Mouse (Mus musculus): ENCODE results near the gene Taar2.

Taar2 gene

DNA sequence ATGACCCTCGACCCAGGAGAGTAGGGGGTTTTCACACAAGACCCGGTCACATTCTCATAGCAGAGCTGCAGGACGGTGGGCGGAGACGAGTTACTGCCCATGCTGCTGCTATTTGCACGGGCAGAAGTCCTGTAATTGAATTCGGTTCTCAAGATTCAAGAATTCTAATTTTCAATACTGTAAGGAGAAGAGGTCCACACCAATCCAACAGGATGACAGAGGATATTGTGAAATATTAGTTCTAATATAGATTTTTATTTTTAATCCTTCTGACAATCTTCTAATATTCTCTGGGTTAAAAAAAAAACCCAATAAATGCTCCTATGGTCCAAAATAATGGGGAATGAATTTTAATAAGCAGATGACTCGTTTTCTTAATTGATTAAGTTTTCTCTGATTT is 47.2 kb downstream of the Taar2 start, which contains the start of gene Taar6:
Taar6 (minus strand) TSS at position 101 of the 400 bp plus-strand sequence.
- no peak for DNase-seq

DNA sequence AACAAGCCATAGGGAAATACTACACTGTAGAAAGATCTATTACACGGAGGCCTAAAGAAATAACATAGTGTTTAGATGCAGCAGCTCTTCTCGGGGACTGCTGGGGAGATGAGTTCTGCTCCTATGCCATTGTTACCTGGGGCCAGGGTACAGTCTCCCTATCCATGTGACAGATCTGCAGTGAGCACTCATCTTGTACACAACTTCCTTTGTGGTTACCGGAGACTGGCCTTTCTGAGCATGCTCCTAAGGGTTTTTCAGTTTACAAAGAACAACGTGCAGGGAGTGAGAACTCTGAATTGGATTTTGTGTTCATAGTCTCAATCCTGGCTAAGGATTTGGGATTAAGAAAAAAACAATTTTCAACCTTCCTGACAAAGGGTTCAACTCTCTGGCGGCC is 48.0 kb downstream of the Taar2 start:
- no peak for DNase-seq

Data from kidney, postnatal 36 days (tissue).